Mouse (Mus musculus): Measurements from ENCODE around the gene Mpdu1. TPM values are rescaled to one million over a fixed set of nuclear protein-coding genes. Genes with fewer than 3 reads are reported as not detected.
"Not testable (repeated sequence)": the region's sequence is repeated elsewhere in the genome, so short reads cannot be mapped to it uniquely, and the experiment has no call there.

Gene Mpdu1
- polyA plus RNA-seq, 1 experiment from 2014 or later, result 39.0 TPM

- H3K9me3 ChIP-seq (ENCODE audit: control insufficient read depth, low read length); ATAC-seq (replicated peaks; ENCODE audit: low FRiP score); H3K4me3 ChIP-seq (ENCODE audit: low read depth, low read length); H3K27ac ChIP-seq (ENCODE audit: low read depth, low read length); H3K4me2 ChIP-seq (ENCODE audit: low read depth, low read length, severe bottlenecking); H3K36me3 ChIP-seq (ENCODE audit: control insufficient read depth, insufficient read depth, low read length); H3K27me3 ChIP-seq (ENCODE audit: control insufficient read depth, insufficient read depth, low read length); H3K9ac ChIP-seq (ENCODE audit: low read length); DNase-seq (ENCODE audit: low spot score); H3K4me1 ChIP-seq (replicated peaks; ENCODE audit: control insufficient read depth, insufficient read depth, low read length): not testable (repeated sequence)
- 81% methylated on average over 2 of the region's 2 CpGs for WGBS
Measured at GRCm38 (mm10) chr11:69624339-69624738, 38.1 kb downstream of the Mpdu1 start.

DNA sequence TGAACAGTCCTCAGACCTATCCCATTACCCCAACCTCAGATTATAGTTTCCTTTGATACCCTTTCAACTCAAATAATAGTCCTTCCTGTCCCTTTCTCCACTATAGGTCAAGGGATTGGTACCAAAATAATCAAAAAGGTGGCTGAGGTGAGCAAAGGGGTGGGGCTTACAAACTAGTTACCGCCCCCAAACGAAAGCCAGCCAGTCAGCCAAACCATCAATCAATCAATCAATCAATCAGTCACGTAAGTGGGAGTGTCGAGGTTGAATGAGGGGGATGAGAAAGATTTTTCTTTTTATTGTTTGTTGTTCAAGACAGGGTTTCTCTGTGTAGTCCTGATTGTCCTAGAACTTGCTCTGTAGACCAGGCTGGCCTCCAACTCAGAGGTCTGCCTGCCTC lies 39.4 kb downstream of the Mpdu1 start:
- H3K4me2 ChIP-seq (ENCODE audit: low read depth, low read length, severe bottlenecking), result peak overlapping the region; percentile 78; the same call in 1 of the 2 replicates
- no peaks in the 10 kb centered on the region for H3K9me3 ChIP-seq (ENCODE audit: control insufficient read depth, low read length)
- H3K4me3 ChIP-seq (ENCODE audit: low read depth, low read length), result no peak overlapping the region
- no peaks in the 10 kb centered on the region for H3K36me3 ChIP-seq (ENCODE audit: control insufficient read depth, insufficient read depth, low read length)
- DNase-seq (ENCODE audit: low spot score) (no peak), ATAC-seq (replicated peaks; ENCODE audit: low FRiP score) (no peak)
- H3K27ac ChIP-seq (ENCODE audit: low read depth, low read length), result no peak overlapping the region
- H3K4me1 ChIP-seq (replicated peaks; ENCODE audit: control insufficient read depth, insufficient read depth, low read length), result peaks cover 7% of the 10 kb centered on the region
- WGBS, result 79% methylated on average over 4 of the region's 4 CpGs
- no peak overlapping the region; the same call in 1 of the 2 replicates for H3K9ac ChIP-seq (ENCODE audit: low read length)
- H3K27me3 ChIP-seq (ENCODE audit: control insufficient read depth, insufficient read depth, low read length), result no peaks in the 10 kb centered on the region

DNA sequence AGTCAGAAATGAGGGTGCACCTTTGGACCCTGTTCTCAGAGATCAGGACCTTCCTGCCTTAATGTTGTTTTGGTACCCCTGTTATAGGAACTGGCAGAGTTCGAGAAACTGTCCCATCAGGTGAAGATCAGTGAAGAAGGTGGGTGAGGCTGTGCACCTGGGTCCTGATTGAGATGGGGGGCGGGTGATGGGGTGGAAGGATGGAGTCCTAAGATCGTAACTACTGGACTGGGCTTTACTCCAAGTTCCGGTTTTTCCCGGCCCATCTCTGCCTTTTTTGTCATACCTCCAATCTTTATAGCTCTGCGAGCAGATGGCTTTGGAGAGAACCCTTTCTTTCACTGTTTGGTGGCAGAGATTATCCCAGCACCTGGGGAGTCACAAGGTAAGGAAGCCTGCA lies 40.0 kb downstream of the Mpdu1 start:
- ATAC-seq (replicated peaks; ENCODE audit: low FRiP score), result no peak
- H3K27ac ChIP-seq (ENCODE audit: low read depth, low read length), result no peak overlapping the region
- no peaks in the 10 kb centered on the region for H3K27me3 ChIP-seq (ENCODE audit: control insufficient read depth, insufficient read depth, low read length)
- no peaks in the 10 kb centered on the region for H3K9me3 ChIP-seq (ENCODE audit: control insufficient read depth, low read length)
- H3K4me1 ChIP-seq (replicated peaks; ENCODE audit: control insufficient read depth, insufficient read depth, low read length), result peaks cover 7% of the 10 kb centered on the region
- H3K4me3 ChIP-seq (ENCODE audit: low read depth, low read length), result peak overlapping the region; percentile 38
- 39% methylated on average over 6 of the region's 6 CpGs for WGBS
- peak overlapping the region; percentile 67 for H3K9ac ChIP-seq (ENCODE audit: low read length)
- H3K36me3 ChIP-seq (ENCODE audit: control insufficient read depth, insufficient read depth, low read length), result no peaks in the 10 kb centered on the region
- DNase-seq (ENCODE audit: low spot score), result no peak
- peak overlapping the region; percentile 78 for H3K4me2 ChIP-seq (ENCODE audit: low read depth, low read length, severe bottlenecking)

DNA sequence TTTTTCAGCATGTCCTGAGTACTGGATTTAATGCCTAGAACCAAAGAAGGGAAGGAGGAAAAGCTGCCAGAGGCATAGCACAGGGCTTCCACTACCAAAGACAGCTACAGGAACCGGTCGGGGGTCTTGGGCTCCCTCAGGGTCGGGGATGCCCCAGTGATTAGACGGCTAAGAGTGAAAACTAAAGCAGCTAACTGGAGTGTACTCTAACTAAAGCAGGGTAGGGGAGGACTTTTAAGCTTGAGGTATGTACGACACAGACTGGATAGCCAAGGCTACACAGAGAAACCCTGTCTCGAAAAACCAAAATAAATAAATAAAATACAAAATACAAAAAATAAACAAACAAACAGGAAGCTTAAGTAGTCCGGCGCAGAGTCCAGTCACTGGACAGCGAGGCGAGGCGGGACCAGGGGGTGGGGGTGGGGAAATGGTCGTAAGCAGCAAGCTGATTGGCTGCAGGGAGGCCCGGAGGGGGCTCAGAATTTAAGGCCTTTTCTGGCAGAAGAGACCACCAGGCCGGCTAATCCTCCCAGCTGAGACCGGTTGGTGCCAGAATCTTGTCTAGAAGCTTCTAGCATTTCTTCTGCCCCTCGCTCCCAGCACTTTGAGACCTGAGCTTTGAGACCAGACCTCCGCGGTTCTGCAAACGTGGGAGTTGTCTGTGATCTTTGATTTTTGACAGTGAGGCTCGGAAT lies 40.7 kb downstream of the Mpdu1 start, which contains the start of gene Sat2:
Sat2 (plus strand) TSS at position 454 of the 698 bp plus-strand sequence.
- ATAC-seq (replicated peaks; ENCODE audit: low FRiP score) (peak; percentile 90), DNase-seq (ENCODE audit: low spot score) (peak; percentile 87)
- Histone ChIP-seq H3K4me1 (replicated peaks; ENCODE audit: control insufficient read depth, insufficient read depth, low read length) (peaks cover 7% of the 10 kb centered on the region), H3K4me3 (ENCODE audit: low read depth, low read length) (peak within 1 kb of the TSS; percentile 38), H3K27me3 (ENCODE audit: control insufficient read depth, insufficient read depth, low read length) (no peaks in the 10 kb centered on the region), H3K9ac (ENCODE audit: low read length) (peak within 1 kb of the TSS; percentile 67), H3K4me2 (ENCODE audit: low read depth, low read length, severe bottlenecking) (peak within 1 kb of the TSS; percentile 78), H3K27ac (ENCODE audit: low read depth, low read length) (no peak within 1 kb of the TSS), H3K9me3 (ENCODE audit: control insufficient read depth, low read length) (no peaks in the 10 kb centered on the region), H3K36me3 (ENCODE audit: control insufficient read depth, insufficient read depth, low read length) (no peaks in the 10 kb centered on the region)
- 1% methylated on average over 20 of the region's 20 CpGs for WGBS

DNA sequence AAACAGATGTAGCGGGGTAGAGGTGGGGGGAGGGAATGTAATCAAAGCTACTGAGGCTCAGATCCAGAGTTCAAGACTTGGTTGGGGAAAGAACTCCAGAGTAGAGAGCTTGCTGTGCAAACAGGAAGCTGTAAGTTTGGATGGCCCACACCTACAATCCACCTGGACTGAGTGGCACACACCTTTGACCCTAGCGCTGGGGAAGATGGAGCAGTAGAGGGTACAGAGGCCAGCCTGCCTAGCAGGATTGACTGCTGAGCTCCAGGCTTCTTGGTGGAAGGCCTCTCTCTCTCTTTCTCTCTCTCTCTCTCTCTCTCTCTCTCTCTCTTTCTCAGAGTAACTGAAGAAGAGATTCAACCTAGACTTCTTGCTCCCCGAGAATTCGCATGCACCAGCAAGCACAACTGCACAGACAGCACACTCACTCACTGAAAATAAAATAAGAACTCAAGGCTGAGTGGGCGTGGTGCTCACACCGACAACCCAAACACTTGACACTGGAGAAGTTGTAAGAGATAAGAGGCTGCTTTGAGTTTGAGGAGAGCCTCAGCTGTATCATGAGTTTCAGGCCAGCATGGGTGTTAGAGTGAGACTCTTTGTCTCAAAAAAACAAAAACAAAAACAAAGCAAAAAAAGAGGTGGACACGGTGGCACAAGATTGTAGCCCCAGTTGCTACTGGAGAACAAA lies 41.9 kb downstream of the Mpdu1 start:
- no peak overlapping the region for H3K9ac ChIP-seq (ENCODE audit: low read length)
- no peak overlapping the region for H3K27ac ChIP-seq (ENCODE audit: low read depth, low read length)
- H3K9me3 ChIP-seq (ENCODE audit: control insufficient read depth, low read length), result no peaks in the 10 kb centered on the region
- no peak overlapping the region for H3K4me2 ChIP-seq (ENCODE audit: low read depth, low read length, severe bottlenecking)
- no peaks in the 10 kb centered on the region for H3K36me3 ChIP-seq (ENCODE audit: control insufficient read depth, insufficient read depth, low read length)
- H3K4me3 ChIP-seq (ENCODE audit: low read depth, low read length), result no peak overlapping the region
- peaks cover 7% of the 10 kb centered on the region for H3K4me1 ChIP-seq (replicated peaks; ENCODE audit: control insufficient read depth, insufficient read depth, low read length)
- ATAC-seq (replicated peaks; ENCODE audit: low FRiP score), result no peak
- no peak for DNase-seq (ENCODE audit: low spot score)
- no peaks in the 10 kb centered on the region for H3K27me3 ChIP-seq (ENCODE audit: control insufficient read depth, insufficient read depth, low read length)
- 87% methylated on average over 7 of the region's 7 CpGs for WGBS

DNA sequence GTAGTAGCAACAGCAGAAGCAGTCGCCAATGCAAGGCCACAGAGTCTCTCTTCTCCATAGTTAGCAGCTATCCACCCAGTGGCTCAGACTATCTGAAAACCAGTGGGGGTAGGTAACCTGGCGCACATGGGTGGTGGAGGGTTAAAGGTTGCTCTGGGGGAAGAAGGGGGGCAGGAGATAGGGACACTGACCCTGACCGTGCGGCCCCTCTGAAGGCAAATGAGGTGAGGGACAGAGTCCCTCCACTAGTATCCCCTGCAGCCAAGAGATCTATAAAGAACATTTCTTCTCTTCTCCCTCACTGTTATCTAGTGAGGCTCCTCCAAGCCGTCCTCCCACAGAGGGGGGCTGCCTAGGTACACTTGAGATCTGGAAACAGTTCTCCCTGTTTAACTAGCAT lies 44.6 kb downstream of the Mpdu1 start, which contains the start of gene Shbg:
Shbg (minus strand) TSS at position 101 of the 400 bp plus-strand sequence.
- Histone ChIP-seq H3K27ac (ENCODE audit: low read depth, low read length) (no peak within 1 kb of the TSS), H3K27me3 (ENCODE audit: control insufficient read depth, insufficient read depth, low read length) (no peaks in the 10 kb centered on the region), H3K4me2 (ENCODE audit: low read depth, low read length, severe bottlenecking) (no peak within 1 kb of the TSS), H3K9me3 (ENCODE audit: control insufficient read depth, low read length) (no peaks in the 10 kb centered on the region), H3K4me3 (ENCODE audit: low read depth, low read length) (no peak within 1 kb of the TSS), H3K9ac (ENCODE audit: low read length) (no peak within 1 kb of the TSS), H3K4me1 (replicated peaks; ENCODE audit: control insufficient read depth, insufficient read depth, low read length) (peaks cover 5% of the 10 kb centered on the region), H3K36me3 (ENCODE audit: control insufficient read depth, insufficient read depth, low read length) (no peaks in the 10 kb centered on the region)
- whole genome bisulfite sequencing, result 63% methylated on average over 5 of the region's 5 CpGs
- DNase-seq (ENCODE audit: low spot score) (no peak), ATAC-seq (replicated peaks; ENCODE audit: low FRiP score) (no peak)

DNA sequence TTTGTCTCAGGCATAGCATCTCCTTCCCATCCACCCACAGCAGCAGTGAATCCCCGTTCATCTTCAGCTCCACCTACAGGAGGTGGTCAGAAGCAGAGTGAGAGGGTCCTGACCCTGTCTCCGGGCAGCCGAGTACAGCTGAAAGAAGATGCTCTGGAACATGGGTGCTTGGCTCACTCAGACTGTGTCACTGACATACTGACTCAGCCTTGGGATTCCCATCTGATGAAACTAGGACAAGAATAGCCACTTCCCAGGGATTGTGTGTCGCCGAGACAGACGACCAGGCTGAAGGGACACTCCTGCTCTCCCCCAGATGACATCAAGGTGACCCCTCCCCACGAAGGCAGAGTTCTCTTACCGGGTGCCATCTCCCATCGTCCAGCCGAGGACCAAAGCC lies 45.7 kb downstream of the Mpdu1 start:
- ATAC-seq (replicated peaks; ENCODE audit: low FRiP score), result no peak
- H3K9ac ChIP-seq (ENCODE audit: low read length), result no peak overlapping the region
- H3K36me3 ChIP-seq (ENCODE audit: control insufficient read depth, insufficient read depth, low read length), result no peaks in the 10 kb centered on the region
- 47% methylated on average over 10 of the region's 10 CpGs for WGBS
- peaks cover 3% of the 10 kb centered on the region for H3K4me1 ChIP-seq (replicated peaks; ENCODE audit: control insufficient read depth, insufficient read depth, low read length)
- no peaks in the 10 kb centered on the region for H3K9me3 ChIP-seq (ENCODE audit: control insufficient read depth, low read length)
- no peaks in the 10 kb centered on the region for H3K27me3 ChIP-seq (ENCODE audit: control insufficient read depth, insufficient read depth, low read length)
- H3K4me2 ChIP-seq (ENCODE audit: low read depth, low read length, severe bottlenecking), result no peak overlapping the region
- no peak overlapping the region for H3K27ac ChIP-seq (ENCODE audit: low read depth, low read length)
- no peak for DNase-seq (ENCODE audit: low spot score)
- no peak overlapping the region for H3K4me3 ChIP-seq (ENCODE audit: low read depth, low read length)

DNA sequence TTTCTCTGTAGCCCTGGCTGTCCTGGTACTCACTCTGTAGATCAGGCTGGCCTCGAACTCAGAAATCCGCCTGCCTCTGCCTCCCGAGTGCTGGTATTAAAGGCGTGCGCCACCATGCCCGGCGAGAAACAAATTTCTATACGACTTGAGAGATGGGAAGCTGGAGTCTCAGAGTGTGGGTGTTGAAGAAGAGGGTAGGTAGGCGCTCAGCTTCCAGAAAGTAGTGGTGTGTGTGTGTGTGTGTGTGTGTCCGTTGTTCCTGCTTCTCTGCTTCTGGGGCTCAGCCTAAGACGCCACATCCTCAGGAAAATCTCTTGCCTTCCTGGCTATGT lies 48.2 kb downstream of the Mpdu1 start:
- H3K4me1 ChIP-seq (replicated peaks; ENCODE audit: control insufficient read depth, insufficient read depth, low read length); H3K4me3 ChIP-seq (ENCODE audit: low read depth, low read length); H3K27me3 ChIP-seq (ENCODE audit: control insufficient read depth, insufficient read depth, low read length); H3K9ac ChIP-seq (ENCODE audit: low read length); DNase-seq (ENCODE audit: low spot score); ATAC-seq (replicated peaks; ENCODE audit: low FRiP score); H3K36me3 ChIP-seq (ENCODE audit: control insufficient read depth, insufficient read depth, low read length); H3K4me2 ChIP-seq (ENCODE audit: low read depth, low read length, severe bottlenecking); H3K9me3 ChIP-seq (ENCODE audit: control insufficient read depth, low read length); H3K27ac ChIP-seq (ENCODE audit: low read depth, low read length): not testable (repeated sequence)
- 52% methylated on average over 11 of the region's 11 CpGs for WGBS
